Mouse (Mus musculus) C2C12 (cell line): ENCODE measurements at regions not wholly inside any gene's neighbourhood (a gene's known extent, or its start where the extent isn't known, plus 50 kb on each side); places are given as distances from the start of the nearest gene placed in this dataset.

ENCODE experiments used
- H3K27me3 ChIP-seq: one replicate; pipeline ENCODE4 v1.6.1; 2011; ENCODE audit not compliant: control insufficient read depth, insufficient read depth, insufficient read length
- H3K36me3 ChIP-seq: one replicate; pipeline ENCODE4 v1.6.1; 2011; ENCODE audit not compliant: control insufficient read depth, insufficient read depth
- H3K4me3 ChIP-seq: one replicate; pipeline ENCODE4 v1.5.1; 2011; ENCODE audit warnings: mild to moderate bottlenecking, control low read depth; ENCODE audit not compliant: poor library complexity, insufficient read depth, severe bottlenecking
- H3K79me2 ChIP-seq: one replicate; pipeline ENCODE4 v1.6.1; 2011; ENCODE audit not compliant: control insufficient read depth, insufficient read depth
- H3K79me3 ChIP-seq: one replicate; pipeline ENCODE4 v1.6.1; 2011; ENCODE audit warnings: low read depth, control low read depth
- H3ac ChIP-seq: one replicate; pipeline ENCODE3; 2011; ENCODE audit warnings: low read depth; ENCODE audit not compliant: control insufficient read depth, insufficient read length
- CEBPB ChIP-seq: IDR thresholded peaks from one replicate; pipeline ENCODE4 v1.6.1; 2011; ENCODE audit warnings: low read depth, mild to moderate bottlenecking, control low read depth, moderate library complexity
- CTCF ChIP-seq: IDR thresholded peaks from one replicate; pipeline ENCODE4 v1.5.1; 2011; ENCODE audit not compliant: control insufficient read depth, insufficient read depth, insufficient read length
- FOSL1 ChIP-seq: IDR thresholded peaks from one replicate; pipeline ENCODE4 v1.8.0; 2011; ENCODE audit warnings: mild to moderate bottlenecking, low read length; ENCODE audit not compliant: poor library complexity, insufficient read depth, severe bottlenecking
- MAX ChIP-seq: IDR thresholded peaks from one replicate; pipeline ENCODE4 v1.6.1; 2011; ENCODE audit warnings: mild to moderate bottlenecking, control low read depth
- MYOD1 ChIP-seq: IDR thresholded peaks from one replicate; pipeline ENCODE4 v1.6.1; 2011; ENCODE audit warnings: low read depth; ENCODE audit not compliant: control insufficient read depth, insufficient read length
- MYOG ChIP-seq: IDR thresholded peaks from one replicate; pipeline ENCODE4 v1.6.1; 2011; ENCODE audit not compliant: control insufficient read depth, insufficient read length; ENCODE audit errors: extremely low read depth
- USF1 ChIP-seq: IDR thresholded peaks from one replicate; pipeline ENCODE4 v1.6.1; 2011; ENCODE audit warnings: low read depth, mild to moderate bottlenecking, control low read depth, moderate library complexity

DNA sequence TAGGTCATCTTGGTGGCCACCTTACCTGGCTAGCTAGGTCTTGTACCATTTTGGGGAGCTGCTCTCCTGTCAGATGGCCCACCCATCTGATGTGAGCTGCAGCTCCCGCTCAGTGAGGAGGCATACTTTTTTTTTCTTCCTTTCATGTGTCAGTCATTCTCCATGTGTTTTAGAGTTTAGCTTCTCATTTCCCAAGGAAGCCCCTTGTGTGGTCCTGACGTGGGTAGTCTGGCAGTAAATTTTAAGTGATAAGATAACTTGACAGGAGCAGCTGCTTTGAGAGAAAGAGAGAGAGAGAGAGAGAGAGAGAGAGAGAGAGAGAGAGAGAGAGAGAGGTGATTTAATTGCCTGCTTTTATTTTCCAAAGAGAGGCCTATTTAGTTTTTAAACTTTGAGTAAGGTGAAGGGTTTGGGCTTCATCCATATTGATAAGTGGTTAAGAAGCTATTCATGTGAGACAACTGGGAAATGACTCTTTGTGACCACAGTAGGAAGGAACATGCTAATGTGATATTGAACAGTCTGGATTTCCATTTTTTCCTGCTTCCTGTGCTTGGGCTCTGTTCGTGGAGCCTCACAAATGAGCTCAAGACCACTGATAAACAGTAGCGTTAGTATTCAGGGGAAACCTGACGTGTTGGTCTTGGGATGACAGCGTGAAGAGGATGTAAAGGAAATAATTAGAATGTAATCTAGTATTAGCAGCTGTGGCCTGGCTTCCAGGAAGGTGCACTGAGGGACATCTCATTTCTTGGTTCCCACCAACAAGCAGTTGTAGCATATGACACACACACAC lies 92.1 kb downstream of the Dact1 start:
- Histone ChIP-seq H3ac (no peak overlapping the region), H3K79me3 (no peaks in the 10 kb centered on the region), H3K4me3 (no peak overlapping the region), H3K36me3 (no peaks in the 10 kb centered on the region), H3K27me3 (no peaks in the 10 kb centered on the region), H3K79me2 (no peaks in the 10 kb centered on the region)
- TF ChIP-seq CEBPB (no peak), MYOD1 (no peak), CTCF (no peak), MYOG (no peak), MAX (no peak), USF1 (no peak), FOSL1 (no peak)

DNA sequence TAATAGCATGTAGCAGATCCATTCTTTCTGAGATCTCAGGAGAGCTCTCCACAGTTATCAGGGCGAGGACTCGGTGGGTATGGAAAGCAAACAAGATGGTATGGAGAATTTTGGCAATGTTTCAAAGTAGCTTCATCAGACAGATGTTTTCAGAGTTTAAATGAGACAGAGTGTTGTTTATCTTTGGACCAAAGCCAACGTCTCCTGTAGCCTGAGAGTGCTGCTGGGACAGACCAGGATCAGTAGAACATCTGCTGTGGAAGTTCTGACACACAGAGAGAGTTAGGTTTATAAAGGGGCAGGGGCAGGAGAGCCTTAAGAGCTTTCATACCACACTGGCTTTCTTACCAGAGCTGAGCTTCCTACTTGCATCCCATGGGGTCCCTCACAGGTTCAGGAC lies 97.6 kb downstream of the Dact1 start:
- H3K79me2 ChIP-seq = no peaks in the 10 kb centered on the region
- TF ChIP-seq MYOD1 (no peak), CEBPB (no peak), MYOG (no peak), FOSL1 (no peak), USF1 (no peak), MAX (no peak), CTCF (no peak)
- H3K27me3 ChIP-seq = no peaks in the 10 kb centered on the region
- H3K36me3 ChIP-seq = no peaks in the 10 kb centered on the region
- no peak overlapping the region for H3K4me3 ChIP-seq
- H3ac ChIP-seq = no peak overlapping the region
- H3K79me3 ChIP-seq = no peaks in the 10 kb centered on the region

DNA sequence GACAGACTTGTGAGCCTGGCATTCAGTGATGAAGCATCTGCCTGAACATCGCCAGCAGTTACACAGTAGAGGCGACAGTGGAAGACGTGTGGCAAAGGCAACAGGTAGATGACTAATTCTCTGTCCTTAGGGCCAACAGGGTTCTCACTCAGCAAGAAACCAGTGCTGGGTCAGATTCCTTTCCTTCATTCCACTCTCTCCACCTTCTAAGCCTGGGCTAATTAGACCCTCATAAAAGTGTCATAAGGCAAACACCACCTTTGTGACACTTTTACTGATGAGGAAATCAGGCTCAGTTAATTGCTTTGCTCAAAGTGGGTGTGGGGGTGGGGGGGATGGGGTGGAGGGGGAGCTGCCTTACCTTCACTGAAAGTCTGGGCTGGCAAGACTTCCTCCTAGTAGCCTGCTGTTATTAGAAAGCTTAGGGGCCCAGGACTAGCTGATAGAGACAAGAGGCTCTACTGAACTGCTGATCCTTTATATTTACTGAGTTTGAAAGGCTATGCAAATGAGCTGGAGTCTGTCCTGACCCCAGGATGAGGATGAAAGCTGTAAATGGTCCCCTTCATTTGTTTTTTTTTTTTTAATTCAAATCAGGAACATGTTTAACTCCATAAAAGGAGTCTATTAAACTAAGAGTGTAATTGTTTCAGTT lies 98.8 kb downstream of the Dact1 start:
- TF ChIP-seq FOSL1 (no peak), USF1 (no peak), CEBPB (no peak), MAX (no peak), CTCF (no peak), MYOG (no peak), MYOD1 (no peak)

DNA sequence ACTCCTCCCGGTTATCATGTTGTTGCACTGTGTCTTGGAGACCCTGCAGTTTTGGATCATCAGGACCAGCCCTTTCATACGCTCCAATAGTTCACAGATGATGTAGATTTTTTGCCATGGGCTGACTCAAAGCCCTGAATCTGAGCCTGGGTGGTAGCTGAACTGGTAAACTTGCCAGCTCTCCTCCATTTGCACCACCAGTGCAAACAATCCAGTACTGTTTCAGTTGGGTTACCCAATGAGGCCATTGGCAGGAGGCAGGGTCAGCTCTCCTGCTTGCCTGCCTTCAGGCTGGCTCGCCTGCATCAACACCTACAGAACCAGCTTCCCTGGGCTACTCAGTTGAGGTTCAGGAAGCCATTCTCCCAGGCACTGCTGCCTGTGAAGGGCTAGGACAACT lies 102.6 kb downstream of the Dact1 start:
- no peaks in the 10 kb centered on the region for H3K27me3 ChIP-seq
- H3K79me3 ChIP-seq = no peaks in the 10 kb centered on the region
- H3K4me3 ChIP-seq = no peak overlapping the region
- no peaks in the 10 kb centered on the region for H3K79me2 ChIP-seq
- H3K36me3 ChIP-seq = no peaks in the 10 kb centered on the region
- H3ac ChIP-seq = no peak overlapping the region
- no peak for TF ChIP-seq FOSL1

More for the DNA sequence above, 98.8 kb downstream of the Dact1 start:
- no peaks in the 10 kb centered on the region for H3K79me2 ChIP-seq
- no peaks in the 10 kb centered on the region for H3K79me3 ChIP-seq
- no peaks in the 10 kb centered on the region for H3K36me3 ChIP-seq
- no peak overlapping the region for H3ac ChIP-seq
- H3K4me3 ChIP-seq = no peak overlapping the region
- H3K27me3 ChIP-seq = no peaks in the 10 kb centered on the region

DNA sequence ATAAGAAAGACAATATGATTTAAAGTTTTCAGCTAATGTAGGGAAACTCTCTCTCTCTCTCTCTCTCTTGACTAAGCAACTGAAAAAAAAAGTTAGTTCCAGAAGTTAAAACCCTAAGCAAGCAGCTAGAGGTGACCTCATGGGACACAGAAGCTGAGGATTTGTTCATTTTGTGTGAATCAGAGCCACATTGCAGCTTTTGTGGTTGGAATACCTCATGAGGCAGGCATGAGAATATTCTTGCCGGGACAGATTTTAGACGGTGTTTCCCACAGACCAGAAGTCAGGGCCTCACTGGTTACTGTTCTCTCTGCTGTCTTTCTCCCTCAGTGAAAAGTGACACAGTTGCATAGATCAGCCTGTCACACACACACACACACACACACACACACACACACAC lies 107.3 kb downstream of the Dact1 start:
- TF ChIP-seq MYOD1 = no peak
- no peak for TF ChIP-seq USF1
- no peak for TF ChIP-seq CEBPB
- H3K79me2 ChIP-seq = no peaks in the 10 kb centered on the region
- H3ac ChIP-seq = no peak overlapping the region
- H3K36me3 ChIP-seq = no peaks in the 10 kb centered on the region
- no peak overlapping the region for H3K4me3 ChIP-seq
- no peaks in the 10 kb centered on the region for H3K27me3 ChIP-seq
- H3K79me3 ChIP-seq = no peaks in the 10 kb centered on the region

DNA sequence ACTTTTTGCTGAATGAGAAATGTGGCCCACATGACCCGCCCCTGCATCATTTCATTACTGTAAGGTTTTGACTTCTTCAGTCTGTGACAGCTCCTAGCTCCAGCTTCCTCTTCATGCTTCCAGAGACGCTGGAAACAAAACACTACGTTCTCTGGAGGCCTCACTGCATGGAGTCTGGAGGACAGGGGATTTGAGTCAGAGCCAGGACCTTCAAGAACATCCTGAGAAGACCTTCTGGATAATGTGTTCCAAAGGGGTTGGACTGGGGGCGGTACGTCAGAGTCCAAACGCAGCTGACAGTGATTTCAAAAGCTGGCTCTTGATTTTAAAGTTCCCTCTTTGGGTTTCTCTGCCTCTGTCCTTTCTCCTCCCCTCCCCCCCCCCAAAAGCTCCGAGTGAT lies 108.5 kb downstream of the Dact1 start:
- Histone ChIP-seq H3K36me3 (no peaks in the 10 kb centered on the region), H3K79me2 (no peaks in the 10 kb centered on the region), H3K27me3 (no peaks in the 10 kb centered on the region), H3K79me3 (no peaks in the 10 kb centered on the region), H3K4me3 (no peak overlapping the region), H3ac (no peak overlapping the region)
- TF ChIP-seq MYOG (no peak), MYOD1 (no peak), FOSL1 (no peak), MAX (no peak), CEBPB (no peak), CTCF (no peak), USF1 (no peak)
